Mouse (Mus musculus): Measurements from ENCODE around the gene Dnajb13. TPM values are rescaled to one million over a fixed set of nuclear protein-coding genes. Genes with fewer than 3 reads are reported as not detected.

The Dnajb13 gene
- polyA plus RNA-seq, 1 experiment = 0.49 TPM

DNA sequence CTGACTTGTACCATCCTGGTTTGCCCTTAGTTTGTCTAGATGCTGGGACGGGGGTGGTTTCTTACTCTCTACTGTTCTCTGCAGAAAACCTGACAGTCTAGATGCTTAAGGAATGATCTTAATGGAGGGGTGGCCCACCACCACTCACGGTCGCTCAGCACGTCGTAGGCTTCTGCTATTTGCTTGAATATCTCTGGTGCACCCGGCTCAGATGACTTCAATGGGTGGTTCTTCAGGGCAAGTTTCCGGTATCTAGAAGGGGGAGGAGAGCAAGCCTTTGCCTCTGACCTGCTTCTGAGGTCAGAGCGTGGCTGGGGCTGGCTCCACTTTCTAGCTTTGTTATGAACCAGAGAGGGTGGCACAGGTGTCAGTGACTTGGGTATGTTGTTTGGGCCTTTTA, 3.2 kb downstream of the Dnajb13 start:
- H3K27ac ChIP-seq (ENCODE audit: insufficient read depth, low read depth, low read length) = no peak overlapping the region
- H3K36me3 ChIP-seq (ENCODE audit: control insufficient read depth, insufficient read depth, low read length) = no peaks in the 10 kb centered on the region
- no peaks in the 10 kb centered on the region for H3K27me3 ChIP-seq (ENCODE audit: control insufficient read depth, insufficient read depth, low read length)
- no peaks in the 10 kb centered on the region for H3K4me1 ChIP-seq (ENCODE audit: control insufficient read depth, insufficient read depth, insufficient read length, low read length)
- TF ChIP-seq CTCF (IDR thresholded peaks at IDR 0.05; ENCODE audit: extremely low read depth, insufficient read length, insufficient replicate concordance, low read depth, low read length) (no peak), POLR2A (IDR thresholded peaks at IDR 0.05; ENCODE audit: low read depth, low read length) (no peak)
- no peak overlapping the region for H3K4me3 ChIP-seq (ENCODE audit: low read depth, low read length)
- WGBS = 76% methylated on average over 8 of the region's 8 CpGs

DNA sequence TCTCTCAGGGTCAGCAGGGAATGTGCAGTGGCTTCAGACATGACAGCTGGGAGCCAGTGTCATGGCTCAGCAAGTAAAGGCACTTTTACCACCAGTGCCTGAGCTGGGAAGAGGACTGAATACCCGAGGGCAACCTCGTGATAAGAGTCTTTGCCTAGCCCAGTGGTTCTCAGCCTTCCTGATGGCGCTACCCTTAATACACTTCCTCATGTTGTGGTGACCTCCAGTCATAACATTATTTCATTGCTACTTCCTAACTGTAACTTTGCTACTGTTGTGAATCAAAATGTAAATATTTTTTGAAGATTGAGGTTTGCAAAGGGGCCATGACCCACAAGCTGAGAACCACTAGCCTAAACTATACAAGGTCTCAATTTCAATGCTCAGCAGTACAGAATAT, 6.1 kb downstream of the Dnajb13 start:
- Histone ChIP-seq H3K27me3 (ENCODE audit: control insufficient read depth, insufficient read depth, low read length) (no peaks in the 10 kb centered on the region), H3K4me3 (ENCODE audit: low read depth, low read length) (no peak overlapping the region), H3K27ac (ENCODE audit: insufficient read depth, low read depth, low read length) (no peak overlapping the region), H3K36me3 (ENCODE audit: control insufficient read depth, insufficient read depth, low read length) (no peaks in the 10 kb centered on the region), H3K4me1 (ENCODE audit: control insufficient read depth, insufficient read depth, insufficient read length, low read length) (peaks cover 3% of the 10 kb centered on the region; the same call in 1 of the 2 replicates)
- TF ChIP-seq CTCF (IDR thresholded peaks at IDR 0.05; ENCODE audit: extremely low read depth, insufficient read length, insufficient replicate concordance, low read depth, low read length) = no peak
- no peak for TF ChIP-seq POLR2A (IDR thresholded peaks at IDR 0.05; ENCODE audit: low read depth, low read length)
- 19% methylated on average over 3 of the region's 3 CpGs for WGBS

DNA sequence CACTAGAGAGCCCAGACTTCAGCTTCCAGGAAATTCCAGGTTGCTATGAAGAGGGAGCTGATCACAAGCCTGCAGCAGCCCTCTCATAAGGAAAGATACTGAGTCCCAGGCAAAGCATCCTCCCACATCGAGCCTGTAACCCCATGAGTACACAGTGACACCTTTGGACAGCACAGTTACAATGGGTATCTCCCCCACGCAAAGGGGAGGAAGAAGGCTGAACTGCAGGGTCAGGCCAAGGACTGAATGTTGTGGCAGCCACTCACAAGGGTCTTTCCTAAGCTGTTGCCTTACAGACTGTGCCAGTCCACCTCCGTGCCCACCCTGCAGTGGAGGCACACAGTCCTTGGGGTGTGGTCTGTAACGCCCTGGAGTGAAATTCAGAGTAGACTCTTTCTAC, 8.3 kb downstream of the Dnajb13 start:
- WGBS = 43% methylated on average over 4 of the region's 4 CpGs
- H3K36me3 ChIP-seq (ENCODE audit: control insufficient read depth, insufficient read depth, low read length) = no peaks in the 10 kb centered on the region
- TF ChIP-seq POLR2A (IDR thresholded peaks at IDR 0.05; ENCODE audit: low read depth, low read length) (0 out of 2 replicates have a peak, but pooled peaks have one; percentile 14), CTCF (IDR thresholded peaks at IDR 0.05; ENCODE audit: extremely low read depth, insufficient read length, insufficient replicate concordance, low read depth, low read length) (peak; percentile 12; the same call in 1 of the 2 replicates)

DNA sequence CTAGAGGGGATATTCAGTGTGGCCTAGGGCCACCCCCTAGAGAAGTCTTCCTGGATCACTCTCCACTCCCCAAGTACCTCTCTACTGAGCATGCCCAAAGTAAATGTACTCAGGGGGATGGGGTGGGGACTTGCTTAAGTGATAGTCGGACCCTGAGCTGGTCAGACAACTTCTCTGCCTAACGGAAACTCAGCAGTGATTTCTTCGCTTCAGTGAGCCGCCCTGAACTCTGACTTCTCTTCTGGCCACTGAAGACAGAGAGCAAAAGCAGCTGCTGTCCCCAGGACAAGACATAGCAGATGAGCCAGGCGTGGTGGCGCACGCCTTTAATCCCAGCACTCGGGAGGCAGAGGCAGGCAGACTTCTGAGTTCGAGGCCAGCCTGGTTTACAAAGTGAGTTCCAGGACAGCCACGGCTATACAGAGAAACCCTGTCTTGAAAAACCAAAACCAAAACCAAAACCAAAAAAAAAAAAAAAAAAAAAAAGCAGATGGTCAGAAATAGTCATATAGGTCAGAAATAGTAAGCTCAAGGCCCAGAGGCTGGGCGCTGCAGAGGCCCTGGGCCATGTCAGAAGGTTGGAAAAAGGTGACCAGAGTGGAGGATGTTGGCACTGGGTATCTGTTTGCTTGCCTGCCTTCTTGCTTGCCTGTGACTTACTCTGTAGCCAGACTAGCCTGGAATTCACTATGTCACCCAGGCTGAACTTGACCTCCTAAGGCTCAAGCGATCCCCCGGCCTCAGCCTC, 9.8 kb downstream of the Dnajb13 start:
- TF ChIP-seq POLR2A (IDR thresholded peaks at IDR 0.05; ENCODE audit: low read depth, low read length) (no peak), CTCF (IDR thresholded peaks at IDR 0.05; ENCODE audit: extremely low read depth, insufficient read length, insufficient replicate concordance, low read depth, low read length) (no peak)
- no peak overlapping the region for H3K27ac ChIP-seq (ENCODE audit: insufficient read depth, low read depth, low read length)
- peaks cover 19% of the 10 kb centered on the region for H3K4me1 ChIP-seq (ENCODE audit: control insufficient read depth, insufficient read depth, insufficient read length, low read length)
- no peak overlapping the region for H3K4me3 ChIP-seq (ENCODE audit: low read depth, low read length)
- no peaks in the 10 kb centered on the region for H3K27me3 ChIP-seq (ENCODE audit: control insufficient read depth, insufficient read depth, low read length)
- peaks cover 6% of the 10 kb centered on the region for H3K36me3 ChIP-seq (ENCODE audit: control insufficient read depth, insufficient read depth, low read length)
- 42% methylated on average over 13 of the region's 13 CpGs for WGBS

More for the DNA sequence above, 8.3 kb downstream of the Dnajb13 start:
- no peak overlapping the region for H3K27ac ChIP-seq (ENCODE audit: insufficient read depth, low read depth, low read length)
- no peaks in the 10 kb centered on the region for H3K27me3 ChIP-seq (ENCODE audit: control insufficient read depth, insufficient read depth, low read length)
- peaks cover 17% of the 10 kb centered on the region for H3K4me1 ChIP-seq (ENCODE audit: control insufficient read depth, insufficient read depth, insufficient read length, low read length)
- H3K4me3 ChIP-seq (ENCODE audit: low read depth, low read length) = no peak overlapping the region

DNA sequence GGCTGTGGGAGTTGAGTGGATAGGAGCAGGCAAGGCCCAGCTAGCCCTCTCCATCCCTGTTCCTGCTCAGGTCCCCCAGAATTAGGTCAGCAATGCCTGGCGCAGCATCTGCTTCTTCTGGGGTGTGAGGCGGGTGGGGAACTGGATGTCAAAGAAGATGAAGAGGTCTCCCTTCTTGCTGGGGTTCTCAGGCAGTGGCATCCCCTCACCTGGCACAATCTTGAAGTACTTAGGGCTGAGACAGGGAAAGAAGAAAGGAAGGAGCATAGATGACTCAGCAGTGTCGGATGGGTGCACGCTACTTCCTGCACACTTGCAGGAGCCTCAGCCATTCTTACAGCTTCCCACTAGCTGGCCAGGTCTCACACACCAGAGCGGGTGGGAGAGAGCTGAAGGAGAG, 11.7 kb downstream of the Dnajb13 start:
- H3K36me3 ChIP-seq (ENCODE audit: control insufficient read depth, insufficient read depth, low read length) = peaks cover 24% of the 10 kb centered on the region
- TF ChIP-seq POLR2A (IDR thresholded peaks at IDR 0.05; ENCODE audit: low read depth, low read length) = no peak
- TF ChIP-seq CTCF (IDR thresholded peaks at IDR 0.05; ENCODE audit: extremely low read depth, insufficient read length, insufficient replicate concordance, low read depth, low read length) = no peak
- H3K4me3 ChIP-seq (ENCODE audit: low read depth, low read length) = no peak overlapping the region
- no peak overlapping the region for H3K27ac ChIP-seq (ENCODE audit: insufficient read depth, low read depth, low read length)
- 32% methylated on average over 5 of the region's 5 CpGs for WGBS
- no peaks in the 10 kb centered on the region for H3K27me3 ChIP-seq (ENCODE audit: control insufficient read depth, insufficient read depth, low read length)
- H3K4me1 ChIP-seq (ENCODE audit: control insufficient read depth, insufficient read depth, insufficient read length, low read length) = peaks cover 19% of the 10 kb centered on the region

DNA sequence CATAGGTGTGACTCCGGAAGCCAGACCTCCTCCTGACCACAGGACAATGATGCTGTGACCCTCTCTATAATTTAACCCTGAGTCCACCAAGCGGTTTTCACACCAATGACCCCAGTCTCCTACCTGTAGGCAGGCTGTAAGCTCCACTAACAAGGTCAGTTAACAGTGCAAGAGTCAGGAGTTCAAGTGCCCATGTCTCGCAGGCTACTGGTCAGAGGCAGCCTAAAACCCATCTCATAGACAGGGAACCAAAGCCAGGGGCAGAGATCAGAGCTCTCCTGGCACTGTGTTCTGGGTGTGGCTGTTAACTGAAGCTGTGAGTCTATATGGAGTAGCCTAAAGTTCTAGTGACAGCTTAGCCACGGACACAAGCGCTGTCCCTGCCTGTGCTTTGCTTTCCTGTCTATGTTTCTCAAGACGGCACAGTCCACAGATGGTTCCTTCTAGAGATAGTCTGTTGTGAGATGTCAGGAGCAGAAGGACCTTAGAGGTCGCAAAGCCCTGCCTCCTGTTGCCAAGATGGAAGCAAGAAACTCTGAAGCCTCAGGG, 12.3 kb downstream of the Dnajb13 start:
- no peak overlapping the region for H3K4me3 ChIP-seq (ENCODE audit: low read depth, low read length)
- peaks cover 31% of the 10 kb centered on the region for H3K36me3 ChIP-seq (ENCODE audit: control insufficient read depth, insufficient read depth, low read length)
- 27% methylated on average over 7 of the region's 7 CpGs for WGBS
- peaks cover 19% of the 10 kb centered on the region for H3K4me1 ChIP-seq (ENCODE audit: control insufficient read depth, insufficient read depth, insufficient read length, low read length)
- TF ChIP-seq CTCF (IDR thresholded peaks at IDR 0.05; ENCODE audit: extremely low read depth, insufficient read length, insufficient replicate concordance, low read depth, low read length) (no peak), POLR2A (IDR thresholded peaks at IDR 0.05; ENCODE audit: low read depth, low read length) (no peak)
- H3K27me3 ChIP-seq (ENCODE audit: control insufficient read depth, insufficient read depth, low read length) = no peaks in the 10 kb centered on the region
- H3K27ac ChIP-seq (ENCODE audit: insufficient read depth, low read depth, low read length) = no peak overlapping the region

DNA sequence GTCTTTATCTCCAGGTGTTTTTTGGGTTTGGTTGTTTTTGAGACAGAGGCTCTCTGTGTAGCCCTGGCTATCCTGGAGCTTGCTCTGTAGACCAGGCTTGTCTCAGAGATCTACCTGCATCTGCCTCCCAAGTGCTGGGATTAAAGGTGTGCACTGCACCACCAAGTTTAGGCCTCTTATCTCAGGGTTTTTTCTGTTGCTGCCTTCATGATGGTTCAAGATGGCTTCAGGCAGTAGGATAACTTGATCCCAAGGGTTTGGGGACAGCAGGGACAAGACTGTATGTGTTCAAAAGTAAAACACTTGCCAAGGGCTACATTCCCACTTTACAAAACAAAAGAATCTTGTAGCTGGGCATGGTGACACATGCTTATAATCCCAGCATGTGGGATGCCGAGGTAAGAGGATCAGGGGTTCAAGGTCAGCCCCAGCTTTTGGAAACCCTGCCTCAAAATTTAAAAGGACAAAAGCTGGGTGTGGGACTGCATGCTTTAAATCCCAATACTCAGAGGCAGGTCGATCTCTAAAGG, 12.9 kb downstream of the Dnajb13 start:
- TF ChIP-seq POLR2A (IDR thresholded peaks at IDR 0.05; ENCODE audit: low read depth, low read length) = no peak
- no peak for TF ChIP-seq CTCF (IDR thresholded peaks at IDR 0.05; ENCODE audit: extremely low read depth, insufficient read length, insufficient replicate concordance, low read depth, low read length)
- Histone ChIP-seq H3K27ac (ENCODE audit: insufficient read depth, low read depth, low read length) (no peak overlapping the region), H3K4me3 (ENCODE audit: low read depth, low read length) (no peak overlapping the region), H3K4me1 (ENCODE audit: control insufficient read depth, insufficient read depth, insufficient read length, low read length) (peaks cover 21% of the 10 kb centered on the region), H3K36me3 (ENCODE audit: control insufficient read depth, insufficient read depth, low read length) (peaks cover 36% of the 10 kb centered on the region), H3K27me3 (ENCODE audit: control insufficient read depth, insufficient read depth, low read length) (no peaks in the 10 kb centered on the region)
- WGBS = 12% methylated on average over 2 of the region's 2 CpGs

Measured in small intestine, adult 2 months (tissue).